Mouse (Mus musculus) brain, embryonic 14.5 days (tissue): Measurements from ENCODE around the gene Tspo2.

Experiments
- CTCF ChIP-seq: fragments of 200-500 bp; IDR thresholded peaks from 2 replicates; pipeline ENCODE4 v1.5.1; 2012; ENCODE audit warnings: inconsistent platforms, mild to moderate bottlenecking, moderate library complexity, borderline replicate concordance; ENCODE audit not compliant: insufficient read depth, insufficient read length; ENCODE audit errors: extremely low read depth
- POLR2A ChIP-seq: fragments of 200-500 bp; IDR thresholded peaks from 2 replicates; pipeline ENCODE4 v1.6.1; 2012; ENCODE audit warnings: mild to moderate bottlenecking, inconsistent platforms, borderline replicate concordance; ENCODE audit not compliant: poor library complexity, insufficient read depth, insufficient read length, severe bottlenecking; ENCODE audit errors: extremely low read depth

DNA sequence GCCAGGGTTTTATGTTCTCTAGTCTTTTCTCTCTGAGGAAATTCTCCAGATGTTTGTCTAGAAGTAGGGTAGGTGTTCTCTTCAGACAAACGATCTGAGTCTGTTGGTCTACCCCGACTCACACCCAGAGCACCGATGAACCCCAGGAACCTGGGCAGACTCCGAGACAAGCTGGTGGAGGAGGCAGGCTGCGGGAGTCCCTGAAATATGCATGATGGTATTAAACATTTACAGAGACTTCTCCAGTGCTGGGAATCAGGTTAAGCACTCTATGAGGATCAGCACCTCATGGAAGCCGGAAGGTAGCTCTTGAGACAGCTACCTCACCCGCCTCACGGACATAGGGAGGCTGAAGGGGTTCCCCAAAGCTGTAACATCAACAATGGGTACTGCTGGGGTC is 41.3 kb upstream of the Tspo2 start:
- TF ChIP-seq POLR2A = no peak
- TF ChIP-seq CTCF = no peak
